ENCODE assay signal across 21 mouse cellular contexts in the genomic region with DNA sequence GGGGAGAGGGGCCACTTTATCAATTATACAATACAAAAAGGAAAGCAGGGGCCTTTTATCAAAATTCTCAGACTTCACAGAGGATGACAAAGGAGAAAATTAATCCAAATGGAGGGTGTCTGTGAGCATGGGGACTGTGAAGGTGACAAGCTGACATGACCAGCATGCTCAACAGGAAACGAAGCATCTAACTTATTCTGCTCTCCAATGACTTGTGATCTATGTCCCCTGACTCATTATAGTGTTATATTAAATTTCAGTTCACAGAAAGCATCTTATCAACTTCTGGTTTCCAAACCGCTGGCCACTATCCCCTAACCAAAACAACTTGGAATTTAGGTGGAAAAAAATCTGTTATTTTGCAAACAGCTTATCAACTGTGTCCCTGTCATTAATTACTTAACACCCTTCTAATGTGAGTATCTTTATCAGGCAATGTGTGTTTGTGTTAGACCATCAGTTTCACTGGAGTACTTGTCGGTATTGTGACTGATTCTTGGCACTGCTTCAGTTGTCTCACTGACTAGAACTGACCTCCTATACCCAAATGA. TPM values are rescaled to one million over a fixed set of nuclear protein-coding genes. Genes with fewer than 3 reads are reported as not detected.
DNase-seq lines count a peak whose midpoint lies in the region; ATAC-seq and TF ChIP-seq lines count a peak whose summit lies in the region.
"Had no signal": no experiment of that assay in that cellular context is flagged by ENCODE, and none has a peak within 500 bp of the region (broad histone marks: within the 10 kb centered on the region; RNA-seq: fewer than 3 reads in every experiment).

No protein-coding gene starts in this region.

- TF ChIP-seq POLR2A in bone marrow, adult 2 months (IDR thresholded peaks at IDR 0.05; ENCODE audit: borderline replicate concordance, control insufficient read depth, low read depth, low read length): no peak
- no peak for TF ChIP-seq POLR2A in myocyte (IDR thresholded peaks at IDR 0.05; ENCODE audit: insufficient read length, low read depth)

- TF ChIP-seq CTCF in bone marrow, adult 2 months (IDR thresholded peaks at IDR 0.05; ENCODE audit: control insufficient read depth, insufficient read depth, low read length): no peak
- no peak for TF ChIP-seq CTCF in liver, embryonic 14.5 days (IDR thresholded peaks at IDR 0.05; ENCODE audit: low read depth)
- TF ChIP-seq CTCF in forebrain, postnatal 0 days (IDR thresholded peaks at IDR 0.05; ENCODE audit: low read depth): no peak

- 45% methylated on average over 3 of the region's 3 CpGs for whole genome bisulfite sequencing in bone marrow, adult 2 months
- whole genome bisulfite sequencing in liver, embryonic 14.5 days (ENCODE audit: insufficient replicate concordance): 25% methylated on average over 3 of the region's 3 CpGs
- WGBS in hindbrain, embryonic 12.5 days: 86% methylated on average over 3 of the region's 3 CpGs
- WGBS in forebrain, postnatal 0 days: 56% methylated on average over 3 of the region's 3 CpGs

- H3K4me1 ChIP-seq in megakaryocyte, embryonic 14.5 days: peaks cover 97% of the 10 kb centered on the region
- peaks cover 13% of the 10 kb centered on the region for H3K4me1 ChIP-seq in bone marrow, adult 2 months (ENCODE audit: control insufficient read depth, insufficient read depth, low read length)
- peaks cover 26 to 42% of the 10 kb centered on the region in 2 experiments for H3K4me1 ChIP-seq in liver, embryonic 14.5 days (replicated peaks; ENCODE audit: control insufficient read depth in 2 of 2, insufficient read depth in 2 of 2, low read length in 1 of 2)
- peaks cover 3% of the 10 kb centered on the region; the same call in 1 of the 2 replicates for H3K4me1 ChIP-seq in hindbrain, embryonic 12.5 days
- H3K4me1 ChIP-seq in forebrain, postnatal 0 days (ENCODE audit: insufficient read depth): 0 out of 2 replicates have a peak, but pooled peaks cover 7% of the 10 kb centered on the region
- H3K4me1 ChIP-seq: midbrain, embryonic 15.5 days had no signal

- H3K79me2 ChIP-seq in myocyte (ENCODE audit: control insufficient read depth, insufficient read depth): peaks cover 18% of the 10 kb centered on the region

- H3K36me3 ChIP-seq in megakaryocyte, embryonic 14.5 days (replicated peaks; ENCODE audit: low read length): peaks cover 73% of the 10 kb centered on the region
- H3K36me3 ChIP-seq in liver, embryonic 14.5 days (replicated peaks; ENCODE audit: control insufficient read depth, insufficient read depth, low read depth): peaks cover 23% of the 10 kb centered on the region
- peaks cover 4% of the 10 kb centered on the region for H3K36me3 ChIP-seq in myocyte (ENCODE audit: control insufficient read depth, insufficient read depth)
- H3K36me3 ChIP-seq in hindbrain, embryonic 12.5 days: no peaks in the 10 kb centered on the region
- H3K36me3 ChIP-seq in forebrain, postnatal 0 days (ENCODE audit: insufficient read depth): 0 out of 2 replicates have a peak, but pooled peaks cover 3% of the 10 kb centered on the region
- H3K36me3 ChIP-seq: embryonic facial prominence, embryonic 10.5 days; midbrain, embryonic 15.5 days had no signal

- H3K4me2 ChIP-seq in liver, embryonic 14.5 days (ENCODE audit: low read depth): peak overlapping the region; percentile 54
- H3K4me2 ChIP-seq in myocyte (ENCODE audit: low read depth): peak overlapping the region; percentile 37
- no peak overlapping the region for H3K4me2 ChIP-seq in hindbrain, embryonic 12.5 days (replicated peaks)
- H3K4me2 ChIP-seq in forebrain, postnatal 0 days (ENCODE audit: low read depth): no peak overlapping the region
- H3K4me2 ChIP-seq: hindbrain, embryonic 15.5 days; midbrain, embryonic 15.5 days had no signal

- peak overlapping the region; percentile 36; the same call in 1 of the 2 replicates for H3K27ac ChIP-seq in bone marrow, adult 2 months (ENCODE audit: control insufficient read depth, insufficient read depth, low read depth, low read length, poor library complexity)
- peak overlapping the region; percentile 87 for H3K27ac ChIP-seq in liver, embryonic 14.5 days
- no peak overlapping the region for H3K27ac ChIP-seq in hindbrain, embryonic 12.5 days
- H3K27ac ChIP-seq in forebrain, postnatal 0 days (ENCODE audit: low read depth, low read length): no peak overlapping the region
- H3K27ac ChIP-seq: embryonic facial prominence, embryonic 10.5 days; heart, adult 2 months; hindbrain, embryonic 15.5 days; kidney, postnatal 0 days; midbrain, embryonic 15.5 days had no signal

- H3K4me3 ChIP-seq in megakaryocyte, embryonic 14.5 days (replicated peaks): peak overlapping the region; percentile 79
- no peak overlapping the region for H3K4me3 ChIP-seq in bone marrow, adult 2 months (replicated peaks; ENCODE audit: control insufficient read depth, low read depth, low read length)
- no peak overlapping the region for H3K4me3 ChIP-seq in liver, embryonic 14.5 days (ENCODE audit: insufficient read depth in 1 of 2, low read depth in 2 of 2, low read length in 2 of 2)
- H3K4me3 ChIP-seq in myocyte: no peak overlapping the region
- no peak overlapping the region for H3K4me3 ChIP-seq in hindbrain, embryonic 12.5 days
- no peak overlapping the region for H3K4me3 ChIP-seq in forebrain, postnatal 0 days (ENCODE audit: low read depth, low read length)
- H3K4me3 ChIP-seq: embryonic facial prominence, embryonic 10.5 days; heart, adult 2 months; hindbrain, embryonic 15.5 days; midbrain, embryonic 15.5 days had no signal

- no peak for TF ChIP-seq EP300 in liver, embryonic 14.5 days (IDR thresholded peaks at IDR 0.05; ENCODE audit: low read depth)

- H3K27me3 ChIP-seq in megakaryocyte, embryonic 14.5 days (replicated peaks): no peaks in the 10 kb centered on the region
- H3K27me3 ChIP-seq in liver, embryonic 14.5 days (ENCODE audit: control insufficient read depth, insufficient read depth, low read length): no peaks in the 10 kb centered on the region
- H3K27me3 ChIP-seq in myocyte (ENCODE audit: control insufficient read depth, insufficient read depth, insufficient read length): no peaks in the 10 kb centered on the region
- no peaks in the 10 kb centered on the region for H3K27me3 ChIP-seq in hindbrain, embryonic 12.5 days
- H3K27me3 ChIP-seq in forebrain, postnatal 0 days (ENCODE audit: insufficient read depth, low read length): no peaks in the 10 kb centered on the region
- H3K27me3 ChIP-seq: hindbrain, embryonic 15.5 days; midbrain, embryonic 15.5 days had no signal

- H3K9ac ChIP-seq in liver, embryonic 14.5 days (replicated peaks): 0 out of 2 replicates have a peak overlapping the region, but pooled peaks have one; percentile 23
- no peak overlapping the region for H3K9ac ChIP-seq in hindbrain, embryonic 12.5 days
- no peak overlapping the region for H3K9ac ChIP-seq in forebrain, postnatal 0 days
- H3K9ac ChIP-seq: hindbrain, embryonic 15.5 days; midbrain, embryonic 15.5 days had no signal

- DNase-seq in liver, embryonic 14.5 days (ENCODE audit: low read depth in 3 of 3, low spot score in 3 of 3): no peak
- DNase-seq in forebrain, postnatal 0 days: no peak
- DNase-seq: adrenal gland, postnatal 25 days; cerebellum, adult 2 months; gastrocnemius, postnatal 25 days; lung, postnatal 14 days; right cerebral cortex, postnatal 14 days; thymus, adult 18-20 months; thymus, postnatal 4 days had no signal

- no peaks in the 10 kb centered on the region for H3K9me3 ChIP-seq in megakaryocyte, embryonic 14.5 days
- no peaks in the 10 kb centered on the region for H3K9me3 ChIP-seq in liver, embryonic 14.5 days (ENCODE audit: control insufficient read depth, low read length)
- no peaks in the 10 kb centered on the region for H3K9me3 ChIP-seq in hindbrain, embryonic 12.5 days (replicated peaks)
- H3K9me3 ChIP-seq in forebrain, postnatal 0 days (ENCODE audit: low read length): no peaks in the 10 kb centered on the region
- H3K9me3 ChIP-seq: embryonic facial prominence, embryonic 10.5 days; hindbrain, embryonic 15.5 days; midbrain, embryonic 15.5 days had no signal

- ATAC-seq in megakaryocyte, adult 5-6 weeks (ENCODE audit: poor library complexity, severe bottlenecking): no peak
- ATAC-seq in liver, embryonic 14.5 days (ENCODE audit: insufficient read depth): peak; percentile 32; the same call in 1 of the 2 replicates
- ATAC-seq in hindbrain, embryonic 12.5 days (ENCODE audit: low FRiP score): no peak
- ATAC-seq in forebrain, postnatal 0 days: no peak
- no peak for ATAC-seq in cerebellum, adult (ENCODE audit: insufficient number of reproducible peaks, low FRiP score, low TSS enrichment)
- ATAC-seq: forebrain, embryonic 14.5 days; midbrain, embryonic 15.5 days had no signal

- H3ac ChIP-seq in myocyte (ENCODE audit: control insufficient read depth, insufficient read length): no peak overlapping the region

TF ChIP-seq in myocyte, 11 proteins besides CTCF, POLR2A, EP300 and RAD21 (continues in another document):
- TF ChIP-seq REST (IDR thresholded peaks at IDR 0.05; ENCODE audit: insufficient read depth, insufficient read length): no peak
- TF ChIP-seq USF1 (IDR thresholded peaks at IDR 0.05; ENCODE audit: low read depth): no peak
- TF ChIP-seq CEBPB (IDR thresholded peaks at IDR 0.05; ENCODE audit: insufficient read depth, poor library complexity, severe bottlenecking): no peak
- no peak for TF ChIP-seq POLR2AphosphoS2 (IDR thresholded peaks at IDR 0.05; ENCODE audit: insufficient read length, low read depth)
- TF ChIP-seq SRF (IDR thresholded peaks at IDR 0.05; ENCODE audit: control insufficient read depth, insufficient read length, low read depth): no peak
- TF ChIP-seq MYOG (IDR thresholded peaks at IDR 0.05; ENCODE audit: control insufficient read depth in 1 of 3, insufficient read depth in 1 of 3, insufficient read length in 2 of 3, low read depth in 2 of 3): no peak
- TF ChIP-seq E2F4 (IDR thresholded peaks at IDR 0.05; ENCODE audit: insufficient read depth): no peak
- TF ChIP-seq MYOD1 (IDR thresholded peaks at IDR 0.05; ENCODE audit: control insufficient read depth in 1 of 3, insufficient read length in 2 of 3, low read depth in 2 of 3): no peak
- TF ChIP-seq TCF3 (IDR thresholded peaks at IDR 0.05; ENCODE audit: insufficient read length, low read depth): no peak
- no peak for TF ChIP-seq TCF12 (IDR thresholded peaks at IDR 0.05; ENCODE audit: insufficient read depth, poor library complexity, severe bottlenecking)

RNA-seq across cellular contexts. Expression of a gene that starts 47.1 kb away (rescaled TPM):
- polyA plus RNA-seq in megakaryocyte, embryonic 14.5 days (2012; ENCODE audit: insufficient read depth, low replicate concordance): 0.52 and 2.0 TPM in 2 replicates
- 80.3 and 81.1 TPM in 2 replicates for total RNA-seq in megakaryocyte, adult 5-6 weeks (2015)
- 63.7 and 63.9 TPM in 2 replicates for total RNA-seq in megakaryocyte, adult 5-6 weeks (2017)
- polyA plus RNA-seq in bone marrow, adult 2 months (2011; ENCODE audit: insufficient read depth, insufficient read length, low replicate concordance, missing spikeins): 26.3 and 40.0 TPM in 2 replicates
- polyA plus RNA-seq in liver, embryonic 14.5 days (2012; rRNA removed): 19.2 and 27.0 TPM in 2 replicates
- polyA plus RNA-seq in liver, embryonic 14.5 days (2014; fragmentation: Nextera tagmentation; extraction: Ambion mirVana): 32.8 and 36.3 TPM in 2 replicates
- polyA plus RNA-seq in myocyte (2012; fragmentation: generic; extraction: Trizol): 37.0 TPM
- 94.7 and 95.6 TPM in 2 replicates for polyA plus RNA-seq in hindbrain, embryonic 12.5 days (2016; fragmentation: Nextera tagmentation; extraction: Ambion mirVana)
- total RNA-seq in forebrain, postnatal 0 days (2014; rRNA removed): 46.5 and 48.4 TPM in 2 replicates
- polyA plus RNA-seq in forebrain, postnatal 0 days (2015; fragmentation: Nextera tagmentation; extraction: Ambion mirVana): 33.0 and 38.5 TPM in 2 replicates

Comparison
In these comparisons a context has a peak if more than half of its experiments do, and no peak if none do; other contexts are left out.
1. H3K27ac ChIP-seq: peak in bone marrow, adult 2 months (single experiment) and liver, embryonic 14.5 days (single experiment); none in hindbrain, embryonic 12.5 days (single experiment) and forebrain, postnatal 0 days (single experiment).
2. H3K4me2 ChIP-seq: peak in liver, embryonic 14.5 days (single experiment) and myocyte (single experiment); none in hindbrain, embryonic 12.5 days (single experiment) and forebrain, postnatal 0 days (single experiment).